Mouse (Mus musculus) left cerebral cortex, adult 18-20 months (tissue): ENCODE data around the gene Tmem147. TPM values are rescaled to one million over a fixed set of nuclear protein-coding genes. Genes with fewer than 3 reads are reported as not detected.
"Not testable (repeated sequence)": the region's sequence is repeated elsewhere in the genome, so short reads cannot be mapped to it uniquely, and the experiment has no call there.

Experiments
- DNase-seq, 2 experiments: peaks; one replicate each; pipeline ENCODE4 v3.0.0; 2021 to 2022; ENCODE audit warnings: low spot score in 2 of 2, mixed read lengths in 1 of 2
- long read RNA-seq, 2 experiments: library from polyadenylated mRNA; stranded (forward); transcript quantifications; one replicate each; pipeline ENCODE4 v2.0.0; 2021
- total RNA-seq, 2 experiments: library from RNA; stranded (reverse); gene quantifications; 2 replicates each; pipeline ENCODE4 v1.2.3; 2021

Gene Tmem147
- total RNA-seq = 100 to 1,000 TPM; 114 to 129 TPM
- long read RNA-seq, experiment 1, transcript Tmem147-201 (7 exons, 870 nt) = major isoform, 45 of 77 reads
- long read RNA-seq, experiment 1, transcript Tmem147-207 (6 exons, 727 nt) = minor isoform, 8 of 77 reads
- long read RNA-seq, experiment 1, partial matches to known transcripts = 6 of 77 reads
- long read RNA-seq, experiment 1, other reads (novel, unspliced or antisense) = 15 of 77 reads
- long read RNA-seq, experiment 2, transcript Tmem147-207 (6 exons, 727 nt) = minor isoform, 6 of 61 reads
- long read RNA-seq, experiment 2, transcript Tmem147-201 (7 exons, 870 nt) = major isoform, 48 of 61 reads
- long read RNA-seq, experiment 2, partial matches to known transcripts = 2 of 61 reads
- long read RNA-seq, experiment 2, other reads (novel, unspliced or antisense) = 2 of 61 reads

DNA sequence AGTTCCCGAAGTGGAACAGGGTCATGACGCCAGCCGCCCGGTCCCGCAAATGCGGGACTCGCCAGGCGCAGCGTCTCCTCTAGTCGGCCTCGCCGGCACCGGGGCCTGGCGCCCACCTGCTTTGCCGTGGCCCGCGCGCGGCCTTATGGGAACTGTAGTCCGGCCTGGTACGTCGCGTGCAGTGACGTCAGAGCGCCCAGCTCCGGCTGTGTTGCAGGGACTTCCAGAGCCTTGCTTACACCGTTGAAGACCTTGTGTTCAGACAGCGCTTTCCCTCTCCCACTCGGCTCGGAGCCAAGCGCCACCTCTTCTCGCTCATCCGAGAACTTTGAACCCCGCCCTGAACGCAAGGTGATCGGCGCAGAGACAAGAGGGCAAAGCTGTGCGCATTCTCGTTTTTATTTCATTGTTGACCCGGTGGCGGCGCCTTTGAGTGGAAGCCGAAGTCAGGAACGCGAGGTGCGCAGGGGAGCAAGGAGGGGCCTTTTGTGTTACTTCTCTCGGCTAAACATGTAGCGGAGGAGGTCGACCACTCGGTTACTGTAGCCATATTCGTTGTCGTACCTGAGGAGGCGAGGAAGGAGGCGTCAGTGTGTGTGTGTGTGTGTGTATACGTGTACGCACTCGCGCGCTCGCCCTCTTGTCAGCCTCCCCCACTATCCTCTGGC lies at the start of gene Tmem147:
Gene Tmem147, minus strand, starts transcription at position 145 of the 668 bp plus-strand sequence.
- DNase-seq = peak; percentile 97 to 98

DNA sequence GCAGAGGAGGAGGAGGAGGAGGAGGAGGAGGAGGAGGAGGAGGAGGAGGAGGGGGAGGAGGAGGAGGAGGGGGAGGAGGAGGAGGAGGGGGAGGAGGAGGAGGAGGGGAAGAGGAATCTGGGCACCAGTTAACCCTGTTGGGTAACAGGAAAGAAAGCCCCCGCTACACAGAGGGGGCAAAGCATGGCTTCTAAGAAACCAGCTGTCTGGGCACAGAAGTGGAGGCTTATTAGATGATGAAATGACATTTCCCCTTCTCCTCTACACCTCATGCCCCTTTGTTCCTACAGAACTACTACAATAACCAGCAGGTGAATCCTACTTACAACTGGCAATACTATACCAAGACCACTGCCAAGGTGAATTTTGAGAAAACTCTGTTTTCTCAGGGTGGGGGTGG lies 48.6 kb upstream of the Tmem147 start:
- DNase-seq = no peak

DNA sequence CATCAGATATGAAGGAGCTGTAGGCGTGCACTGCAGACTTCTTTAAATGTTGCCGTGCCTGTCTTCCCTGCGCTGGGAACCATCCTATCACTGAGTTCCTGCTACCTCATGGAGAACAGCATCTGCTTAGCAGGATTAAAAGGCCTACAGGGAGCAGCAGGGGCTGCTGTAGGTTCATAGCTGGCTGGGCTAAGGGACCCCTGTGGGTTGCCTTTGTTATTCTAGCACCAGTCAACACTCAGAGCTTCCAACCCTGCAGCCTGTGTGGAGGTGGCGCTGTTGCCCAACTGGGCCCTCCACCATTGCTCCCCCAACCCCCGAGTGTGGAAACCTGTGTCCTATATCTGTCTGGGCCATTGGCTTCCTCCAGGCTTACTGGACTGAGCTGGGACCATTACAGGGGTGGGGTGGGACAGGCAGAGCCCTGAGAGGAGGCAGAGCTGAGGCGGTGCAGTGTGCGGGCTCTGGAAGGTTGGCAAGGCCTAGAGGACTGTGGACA lies 47.8 kb upstream of the Tmem147 start:
- DNase-seq = no peak

DNA sequence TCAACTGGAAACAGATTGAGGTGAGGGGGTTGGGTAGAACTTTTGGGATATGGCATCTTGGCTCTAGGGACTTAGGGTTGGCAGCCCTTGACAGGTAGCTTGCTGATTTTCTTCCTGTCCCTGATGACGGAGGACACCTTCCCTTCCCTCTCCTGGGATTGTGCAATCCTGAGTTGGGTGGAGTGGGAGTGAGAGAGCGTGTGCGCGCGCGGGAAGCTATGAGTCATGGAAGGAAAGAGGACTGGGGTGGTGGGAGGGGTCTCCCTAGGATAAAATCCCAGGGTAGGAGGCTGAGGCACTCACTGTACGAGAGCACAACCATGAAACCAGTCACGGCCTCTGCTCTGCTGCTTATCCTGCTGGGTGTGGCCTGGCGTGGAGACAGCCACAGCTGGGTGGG lies 46.8 kb upstream of the Tmem147 start:
- DNase-seq = peak; percentile 12 to 21

DNA sequence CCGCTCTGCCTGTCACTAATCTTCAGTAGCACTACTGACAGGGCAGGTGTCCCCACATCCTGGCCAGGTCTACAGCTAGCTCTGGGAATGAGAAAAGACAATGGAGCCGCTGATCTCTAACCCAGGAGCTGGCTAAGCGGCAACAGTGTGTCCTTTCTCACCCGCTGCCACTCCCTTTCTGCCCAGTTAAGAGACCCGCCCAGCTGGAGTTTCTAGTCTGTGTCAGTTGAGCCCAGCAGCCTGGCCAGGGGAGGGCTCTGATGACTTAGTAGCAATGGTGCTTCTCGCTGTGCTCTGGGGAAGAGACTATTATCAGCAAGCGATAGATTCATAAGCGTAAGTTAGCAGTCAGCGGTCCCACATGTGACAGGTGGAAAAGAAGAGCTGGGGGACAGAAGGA lies 39.9 kb upstream of the Tmem147 start:
- no peak for DNase-seq

DNA sequence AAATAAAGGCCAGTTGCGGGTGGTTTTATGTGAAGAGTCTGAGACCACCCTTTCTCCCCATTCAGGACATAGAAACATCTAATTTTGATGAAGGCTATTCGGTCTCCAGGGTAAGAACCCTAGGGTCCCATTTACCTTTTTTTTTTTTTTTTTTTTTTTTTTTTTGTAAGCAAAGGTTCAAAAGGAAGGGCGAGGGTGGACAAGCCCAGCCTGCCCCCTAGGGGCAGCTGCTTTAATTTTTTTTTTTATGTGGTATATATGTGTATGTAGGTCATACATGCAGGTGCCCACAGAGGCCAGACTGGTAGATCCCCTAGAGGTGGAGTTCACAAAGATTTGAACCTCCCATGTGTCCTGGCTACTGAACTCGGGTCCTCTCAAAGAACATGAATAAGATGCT lies 37.1 kb upstream of the Tmem147 start:
- no peak for DNase-seq

DNA sequence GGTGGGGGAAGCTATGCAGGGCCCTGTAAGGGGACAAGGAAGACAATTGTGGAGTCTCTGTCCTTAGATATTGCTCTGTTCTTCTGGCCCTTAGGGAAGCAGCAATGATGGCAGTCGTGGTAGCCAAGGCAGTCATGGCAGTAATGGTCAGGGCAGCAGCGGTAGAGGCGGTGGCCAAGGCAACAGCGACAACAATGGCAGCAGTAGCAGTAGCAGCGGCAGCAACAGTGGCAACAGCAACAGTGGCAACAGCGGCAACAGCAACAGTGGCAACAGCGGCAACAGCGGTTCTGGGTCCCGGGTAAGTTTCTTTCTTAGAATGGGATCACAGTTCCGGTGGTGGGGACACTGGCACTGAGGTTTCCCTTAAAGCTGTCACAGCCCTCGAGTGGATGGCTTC lies 35.8 kb upstream of the Tmem147 start:
- no peak for DNase-seq

DNA sequence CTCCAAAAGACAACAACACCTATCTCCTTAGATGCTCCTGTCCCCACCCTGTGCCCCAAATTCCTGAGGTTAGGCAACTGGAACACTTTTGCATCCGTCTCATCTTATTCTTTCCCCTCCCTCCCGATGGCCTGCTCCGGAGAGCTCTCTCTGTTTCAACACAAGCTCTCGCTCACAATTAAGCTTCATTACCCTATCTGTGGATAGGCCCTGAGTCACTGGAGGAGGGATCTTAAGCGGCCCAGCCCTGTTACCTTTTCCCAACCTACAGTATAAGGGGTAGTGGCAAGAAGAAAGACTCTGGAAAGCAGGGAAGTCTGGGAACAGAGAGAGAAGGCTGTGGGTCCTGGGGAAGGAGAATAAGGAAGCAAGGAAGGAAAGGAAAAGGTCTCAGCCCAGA lies 34.1 kb upstream of the Tmem147 start, which contains the start of gene Dmkn:
Gene Dmkn, plus strand, starts transcription at position 301 of the 400 bp plus-strand sequence.
- no peak for DNase-seq

DNA sequence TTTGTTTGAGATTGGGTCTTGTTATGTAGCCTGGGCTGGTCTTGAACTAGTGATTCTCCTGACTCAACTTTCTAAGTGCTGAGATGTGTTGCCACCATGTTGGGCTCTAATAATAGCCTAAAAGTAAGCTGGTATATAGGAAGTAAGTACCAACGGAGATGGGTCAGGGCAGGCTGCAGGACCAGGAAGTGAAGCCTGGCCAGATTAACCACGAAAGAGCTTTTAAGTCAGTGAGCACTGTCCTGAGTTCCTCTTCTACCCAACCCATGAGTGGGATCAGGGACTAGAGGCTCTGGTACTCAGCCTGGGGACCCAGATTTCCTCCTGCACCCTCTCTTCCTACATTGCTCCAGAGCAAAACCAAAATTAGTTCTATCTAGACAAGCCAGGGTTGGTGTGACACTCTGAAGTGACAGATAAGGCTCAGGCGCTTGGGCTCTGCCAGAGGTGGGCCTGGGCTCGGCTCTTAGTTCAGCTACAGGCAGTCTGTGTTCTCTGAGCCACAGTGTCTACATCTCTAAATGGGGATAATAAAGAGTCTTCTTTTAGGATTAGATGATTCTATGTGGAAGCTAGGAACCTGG lies 32.5 kb upstream of the Tmem147 start:
- DNase-seq = no peak

DNA sequence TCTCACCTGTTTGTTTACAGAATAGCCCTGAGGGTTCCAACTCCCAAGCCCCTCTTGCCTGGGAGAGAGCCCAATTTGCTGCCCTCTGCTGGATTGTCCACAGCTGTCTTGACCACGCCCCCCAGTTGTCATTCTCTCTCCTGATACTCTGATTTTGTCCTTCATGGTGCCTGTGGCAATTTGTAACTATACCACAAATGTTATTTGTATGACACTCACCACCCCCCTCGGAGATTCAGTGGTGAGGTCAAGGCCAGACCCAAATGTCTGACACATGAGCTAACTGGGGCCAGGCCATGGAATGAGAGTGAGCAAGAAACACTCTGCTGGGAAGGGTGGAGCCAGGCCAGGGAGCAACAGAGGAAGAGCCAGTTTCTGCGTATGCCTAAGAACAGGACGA lies 29.5 kb upstream of the Tmem147 start:
- no peak for DNase-seq

DNA sequence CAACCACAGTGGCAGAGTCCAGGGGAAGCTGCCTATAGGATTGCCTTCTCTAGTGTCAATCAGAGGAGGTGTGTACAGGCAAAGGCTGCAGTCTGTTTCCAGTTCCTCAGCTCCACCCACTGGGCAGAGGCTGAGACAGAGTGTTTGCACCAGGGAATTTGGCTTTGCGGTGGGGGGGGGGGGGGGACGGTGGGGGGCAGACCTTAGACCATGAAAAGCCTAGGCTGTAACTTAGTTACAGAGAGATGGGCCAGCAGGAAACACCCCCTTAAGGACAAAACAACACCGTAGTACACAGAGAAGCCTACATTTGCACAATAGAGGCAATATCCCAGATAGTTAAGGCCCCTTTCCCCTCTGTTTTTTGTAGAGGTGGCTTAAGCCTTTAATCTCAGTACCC lies 27.7 kb upstream of the Tmem147 start:
- DNase-seq = no peak

DNA sequence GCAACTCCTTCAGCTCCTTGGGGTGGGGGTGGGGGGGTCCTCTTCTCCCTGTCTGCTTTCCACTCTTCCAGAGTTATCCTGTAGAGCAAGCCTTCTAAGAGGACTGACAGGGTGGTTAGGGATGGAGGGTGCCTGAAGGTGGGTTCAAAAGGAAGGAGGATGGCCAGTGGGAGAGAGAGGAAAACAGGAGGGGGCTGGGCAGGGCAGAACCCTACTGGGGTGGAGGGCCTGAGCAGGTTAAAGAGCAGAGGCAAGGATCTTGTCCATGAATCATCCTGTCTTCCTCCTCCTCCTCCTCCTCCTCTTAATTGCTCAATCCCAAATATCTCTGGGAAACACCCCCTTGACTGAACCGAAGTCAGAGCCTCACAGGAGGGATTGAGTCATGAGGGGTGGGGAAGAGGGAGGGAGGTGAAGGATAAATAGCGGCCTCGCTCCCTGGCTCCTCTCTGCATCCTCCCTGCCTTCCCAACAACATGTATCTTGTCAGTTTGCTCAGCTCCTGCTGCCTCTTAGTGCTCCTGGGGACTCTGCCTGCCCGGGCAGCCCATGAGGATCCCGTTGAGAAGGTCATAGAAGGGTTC lies 21.8 kb upstream of the Tmem147 start, which contains the start of gene Sbsn:
Gene Sbsn, plus strand, starts transcription at position 386 of the 584 bp plus-strand sequence.
- no peak for DNase-seq

DNA sequence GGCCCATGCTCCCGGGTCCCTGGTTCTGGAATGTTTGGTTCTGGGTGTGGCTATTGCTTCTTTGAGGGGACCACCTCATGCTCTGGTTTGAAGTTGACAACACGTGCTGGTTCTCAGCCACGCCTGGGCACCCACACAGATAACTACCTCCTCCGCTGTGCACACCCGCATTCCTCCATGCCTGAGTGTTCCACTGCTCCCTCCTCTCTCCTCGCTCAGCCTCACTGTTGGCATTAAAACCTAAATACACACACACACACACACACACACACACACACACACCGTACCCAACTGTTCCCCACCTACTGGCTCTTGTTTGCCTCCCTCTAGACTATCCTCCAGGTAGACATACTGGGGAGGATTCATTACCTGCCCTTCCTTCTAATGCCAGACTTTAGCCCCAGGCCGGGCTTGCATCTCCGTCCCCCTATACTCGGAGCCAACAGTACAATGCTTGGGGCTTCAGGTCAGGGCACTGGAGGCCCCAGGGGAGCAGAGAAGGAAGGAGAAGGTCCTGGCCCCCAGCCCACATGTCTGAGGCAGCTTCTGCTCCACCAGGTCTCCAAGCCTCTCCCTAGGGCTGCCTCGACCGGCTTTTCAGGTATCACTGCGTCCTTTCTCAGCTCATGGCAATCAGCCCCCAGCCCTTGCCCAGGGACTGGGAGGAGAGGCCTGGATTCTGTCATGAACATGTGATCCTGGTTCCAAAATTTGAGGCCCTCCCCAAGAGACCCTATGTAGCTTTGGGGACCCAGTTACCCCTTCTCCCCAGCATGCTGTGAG lies 20.7 kb upstream of the Tmem147 start:
- DNase-seq = no peak

DNA sequence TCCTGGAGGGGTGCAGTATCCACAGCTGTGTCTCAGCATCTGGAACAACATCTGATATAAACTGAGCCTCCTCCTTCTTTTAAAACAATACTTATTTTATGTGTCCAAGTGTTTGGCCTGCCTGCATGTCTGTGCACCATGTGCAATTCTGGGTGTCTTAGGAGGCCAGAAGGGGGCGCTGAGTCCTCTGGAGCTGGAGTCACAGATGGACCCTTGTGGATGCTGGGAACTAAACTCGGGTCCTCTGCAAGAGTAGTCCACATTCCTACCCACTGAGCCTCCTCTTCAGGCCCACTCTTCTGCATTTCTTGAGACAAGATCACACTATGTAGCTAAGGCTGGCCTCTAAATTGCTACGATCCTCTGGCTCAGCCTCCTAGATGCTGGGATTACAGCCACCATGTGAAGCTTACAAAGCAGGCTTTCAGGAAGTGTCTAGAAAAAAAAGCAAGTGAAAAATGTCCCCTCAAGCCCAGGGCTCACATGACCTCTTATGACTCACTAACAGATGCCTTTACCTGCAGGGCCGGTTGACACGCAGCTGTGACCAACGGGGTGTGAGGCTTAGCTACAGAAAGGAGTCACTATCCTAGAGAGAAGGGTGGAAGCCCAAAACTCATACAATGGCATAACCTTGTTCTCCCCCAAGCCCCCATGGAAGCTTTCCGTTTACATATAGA lies 18.3 kb upstream of the Tmem147 start:
- DNase-seq = no peak

DNA sequence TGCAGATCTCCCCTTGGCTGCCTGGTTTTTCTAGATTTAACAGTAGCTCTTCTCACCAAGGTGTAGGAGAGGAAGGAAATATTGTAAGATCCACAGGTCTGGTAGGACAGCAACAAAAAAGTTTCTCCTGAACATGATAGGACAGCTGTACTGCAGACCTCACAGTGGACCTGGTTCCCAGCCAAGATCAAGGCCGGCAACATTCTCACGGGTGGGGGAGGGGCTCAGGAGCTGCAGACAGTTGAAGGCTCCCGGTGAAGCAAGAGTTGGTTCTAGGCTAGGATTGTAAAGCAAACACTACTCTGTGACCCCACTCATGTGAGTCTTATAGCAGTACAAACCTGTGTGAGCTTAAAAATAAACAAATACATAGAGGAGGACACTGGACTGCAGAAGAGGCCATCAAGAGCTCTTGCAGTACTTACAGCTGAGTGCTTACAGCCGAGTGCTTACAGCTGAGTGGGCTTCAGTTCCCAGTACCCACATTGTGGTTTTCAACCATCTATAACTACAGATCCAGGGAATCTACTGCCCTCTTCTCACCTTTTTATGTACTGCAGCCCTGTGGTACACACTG lies 14.8 kb upstream of the Tmem147 start:
- no peak for DNase-seq

DNA sequence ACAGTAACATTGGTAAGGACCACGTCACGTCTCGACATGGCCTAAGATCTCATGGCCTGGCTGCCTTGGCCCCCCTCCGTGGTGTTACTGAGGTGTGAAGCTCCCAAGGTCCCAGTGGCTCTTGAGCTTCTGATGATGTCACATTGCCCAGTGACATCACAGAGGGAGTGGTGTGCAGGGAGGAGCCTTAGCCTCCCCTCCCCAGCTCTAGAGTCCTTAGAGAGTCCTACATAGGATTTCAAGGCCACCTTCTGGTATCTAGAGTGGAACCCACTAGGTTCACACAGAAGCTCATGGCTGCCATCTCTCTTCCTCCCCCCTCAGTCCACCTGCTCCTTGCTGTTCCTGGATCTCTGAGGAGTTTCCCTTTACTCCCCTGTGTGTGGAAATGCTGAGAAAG lies 14.3 kb upstream of the Tmem147 start, which contains the start of gene Gapdhs:
Gene Gapdhs, minus strand, starts transcription at position 65 of the 400 bp plus-strand sequence.
- not testable (repeated sequence) for DNase-seq

DNA sequence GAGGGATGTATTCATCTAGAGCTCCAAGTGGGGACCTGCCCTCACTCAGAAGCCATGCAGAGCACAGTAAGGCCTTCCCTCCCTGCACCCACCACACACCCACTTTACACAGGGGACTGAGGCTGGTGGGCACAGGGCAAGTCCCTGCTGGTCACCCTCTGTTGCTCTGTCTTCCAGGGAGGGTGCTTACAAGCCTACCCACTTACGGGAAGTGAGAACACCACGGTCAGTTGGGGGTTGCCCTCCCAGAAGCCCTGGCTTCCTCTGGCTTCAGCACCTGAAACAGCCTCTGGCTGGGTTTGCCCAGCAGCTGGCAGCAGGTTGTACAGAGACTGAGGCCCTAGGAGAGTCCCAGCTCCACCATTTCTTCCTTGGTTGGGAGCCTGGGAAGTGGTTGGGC lies 13.2 kb upstream of the Tmem147 start:
- DNase-seq = not testable (repeated sequence)

DNA sequence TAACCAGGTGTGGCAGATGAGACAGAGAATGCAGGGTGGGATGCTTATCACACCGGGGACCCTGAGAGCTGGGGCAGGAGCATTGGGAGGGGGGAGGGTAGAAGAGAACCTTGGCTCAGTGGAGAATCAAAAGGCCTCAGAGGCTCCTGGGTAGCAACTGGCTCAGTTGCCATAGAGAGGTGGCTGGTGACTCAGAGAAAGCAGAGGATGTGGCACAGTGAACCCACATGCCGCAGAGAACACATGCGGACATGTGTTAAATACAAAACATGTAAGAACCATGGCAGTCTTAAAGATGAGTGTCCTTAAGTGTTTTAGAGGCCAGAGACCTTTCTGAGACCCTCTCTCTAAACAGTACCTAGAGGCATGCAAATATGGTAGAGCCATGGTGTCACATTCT lies 6.9 kb upstream of the Tmem147 start:
- DNase-seq = no peak

DNA sequence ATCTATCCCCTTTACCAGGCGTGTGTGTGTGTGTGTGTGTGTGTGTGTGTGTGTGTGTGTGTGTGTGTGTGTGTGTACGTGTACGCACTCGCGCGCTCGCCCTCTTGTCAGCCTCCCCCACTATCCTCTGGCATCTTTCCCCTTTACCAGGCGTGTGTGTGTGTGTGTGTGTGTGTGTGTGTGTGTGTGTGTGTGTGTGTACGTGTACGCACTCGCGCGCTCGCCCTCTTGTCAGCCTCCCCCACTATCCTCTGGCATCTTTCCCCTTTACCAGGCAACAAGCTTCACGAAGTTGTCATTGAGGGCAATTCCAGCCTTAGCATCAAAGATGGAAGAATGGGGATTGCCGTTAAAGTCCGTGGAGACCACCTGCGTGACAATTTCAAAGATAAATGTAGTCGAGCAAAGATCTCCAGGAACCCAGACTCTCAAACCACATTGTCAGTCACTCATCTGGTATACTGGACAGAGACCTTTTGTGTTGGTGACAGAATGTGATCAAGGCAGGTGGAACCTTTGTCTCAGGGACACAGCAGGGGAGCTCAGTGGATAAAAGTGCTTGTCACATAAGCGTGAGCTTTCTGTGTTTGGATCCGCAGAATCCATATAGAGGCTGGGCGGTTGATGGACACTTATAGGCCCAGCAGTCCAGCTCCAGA lies 853 bp upstream of the Tmem147 start:
- DNase-seq = not testable (repeated sequence)
